Mouse (Mus musculus): ENCODE data around the gene Mafk.

GRCm38 (mm10) chr5:139791227-139792158 is at the start of gene Mafk:
- no peak for TF ChIP-seq CTCF (conservative IDR thresholded peaks at IDR 0.05; ENCODE audit: insufficient read depth, insufficient read length, low read depth, low read length)
- peak; percentile 67 for TF ChIP-seq POLR2A (IDR thresholded peaks at IDR 0.05; ENCODE audit: low read depth, low read length)
